Mouse (Mus musculus) limb, embryonic 10.5 days (tissue): ENCODE results near the gene Plcl1. TPM values are rescaled to one million over a fixed set of nuclear protein-coding genes. Genes with fewer than 3 reads are reported as not detected.
A peak's percentile ranks its signal among the peaks of the same experiment; 100 is the strongest.

Experiments
- DNase-seq: peaks from one replicate; pipeline ENCODE4 v3.0.0-alpha.2; 2017; ENCODE audit warnings: low spot score
- H3K27ac ChIP-seq: fragments of 300-500 bp; sonication (generic); 2 replicates; pipeline ENCODE4 v1.5.1; 2016; ENCODE audit warnings: mild to moderate bottlenecking
- H3K27me3 ChIP-seq: fragments of 300-500 bp; sonication (generic); 2 replicates; pipeline ENCODE4 v1.6.1; 2016; ENCODE audit warnings: low read depth, mild to moderate bottlenecking; ENCODE audit not compliant: poor library complexity, severe bottlenecking
- H3K36me3 ChIP-seq: fragments of 300-500 bp; sonication (generic); 2 replicates; pipeline ENCODE4 v1.6.1; 2016; ENCODE audit warnings: mild to moderate bottlenecking, moderate library complexity
- H3K4me1 ChIP-seq: fragments of 300-500 bp; sonication (generic); 2 replicates; pipeline ENCODE4 v1.6.1; 2016
- H3K4me3 ChIP-seq: fragments of 300-500 bp; sonication (generic); 2 replicates; pipeline ENCODE4 v1.5.1; 2016; ENCODE audit warnings: mild to moderate bottlenecking, moderate library complexity
- H3K9me3 ChIP-seq: fragments of 300-500 bp; sonication (generic); replicated peaks from 2 replicates; pipeline ENCODE4 v1.6.1; 2016; ENCODE audit warnings: mild to moderate bottlenecking
- WGBS: fragments of 180-500 bp; shearing (Covaris S2); methylation state at CpG from one replicate; pipeline ENCODE4 v1.1.7; 2016; 5-methylcytosine and 5-hydroxymethylcytosine counted together
- polyA plus RNA-seq: library from polyadenylated mRNA; unstranded; fragments of >200 nt; fragmentation: Nextera tagmentation; extraction: Ambion mirVana; gene quantifications from 2 replicates; pipeline ENCODE4 v1.2.1, GENCODE M21; 2016

Gene Plcl1
- polyA plus RNA-seq, 1 experiment from 2014 or later = 0.54 TPM

- H3K27me3 ChIP-seq = no peaks in the 10 kb centered on the region
- WGBS = 79% methylated on average over 3 of the region's 3 CpGs
- H3K4me1 ChIP-seq = 0 out of 2 replicates have a peak, but pooled peaks cover 2% of the 10 kb centered on the region
- DNase-seq = no peak
- no peak overlapping the region for H3K4me3 ChIP-seq
- no peaks in the 10 kb centered on the region for H3K36me3 ChIP-seq
- H3K27ac ChIP-seq = no peak overlapping the region
- no peaks in the 10 kb centered on the region for H3K9me3 ChIP-seq
These were observed 300.0 kb downstream of the Plcl1 start for GRCm38 (mm10) chr1:55705756-55706155.

- WGBS = 85% methylated on average over 1 of the region's 1 CpGs
- DNase-seq = no peak
- no peaks in the 10 kb centered on the region for H3K36me3 ChIP-seq
- H3K4me3 ChIP-seq = no peak overlapping the region
- no peaks in the 10 kb centered on the region for H3K27me3 ChIP-seq
- H3K9me3 ChIP-seq = no peaks in the 10 kb centered on the region
- H3K27ac ChIP-seq = no peak overlapping the region
- 0 out of 2 replicates have a peak, but pooled peaks cover 2% of the 10 kb centered on the region for H3K4me1 ChIP-seq
These were observed 301.2 kb downstream of the Plcl1 start for GRCm38 (mm10) chr1:55706933-55707332.

GRCm38 (mm10) chr1:55717283-55717803 is 311.6 kb downstream of the Plcl1 start:
- 89% methylated on average over 4 of the region's 4 CpGs for WGBS
- Histone ChIP-seq H3K27me3 (no peaks in the 10 kb centered on the region), H3K4me3 (no peak overlapping the region), H3K9me3 (no peaks in the 10 kb centered on the region), H3K36me3 (no peaks in the 10 kb centered on the region), H3K27ac (no peak overlapping the region), H3K4me1 (no peaks in the 10 kb centered on the region)
- no peak for DNase-seq

GRCm38 (mm10) chr1:55725428-55725827 is 319.7 kb downstream of the Plcl1 start:
- 89% methylated on average over 3 of the region's 3 CpGs for WGBS
- no peak for DNase-seq
- no peak overlapping the region for H3K4me3 ChIP-seq

GRCm38 (mm10) chr1:55729332-55729731 is 323.6 kb downstream of the Plcl1 start:
- no peak overlapping the region for H3K4me3 ChIP-seq
- 89% methylated on average over 3 of the region's 3 CpGs for WGBS

More at GRCm38 (mm10) chr1:55725428-55725827, 319.7 kb downstream of the Plcl1 start:
- H3K9me3 ChIP-seq = no peaks in the 10 kb centered on the region
- H3K27me3 ChIP-seq = no peaks in the 10 kb centered on the region
- H3K4me1 ChIP-seq = no peaks in the 10 kb centered on the region
- no peaks in the 10 kb centered on the region for H3K36me3 ChIP-seq
- H3K27ac ChIP-seq = no peak overlapping the region

GRCm38 (mm10) chr1:55732951-55733350 is 327.2 kb downstream of the Plcl1 start:
- no peaks in the 10 kb centered on the region for H3K9me3 ChIP-seq
- no peaks in the 10 kb centered on the region for H3K4me1 ChIP-seq
- 79% methylated on average over 3 of the region's 3 CpGs for WGBS
- H3K27me3 ChIP-seq = peaks cover 8% of the 10 kb centered on the region; the same call in 1 of the 2 replicates
- no peak for DNase-seq
- no peak overlapping the region for H3K27ac ChIP-seq
- no peaks in the 10 kb centered on the region for H3K36me3 ChIP-seq
- H3K4me3 ChIP-seq = no peak overlapping the region

More at GRCm38 (mm10) chr1:55729332-55729731, 323.6 kb downstream of the Plcl1 start:
- Histone ChIP-seq H3K9me3 (no peaks in the 10 kb centered on the region), H3K27me3 (no peaks in the 10 kb centered on the region), H3K36me3 (no peaks in the 10 kb centered on the region), H3K4me1 (no peaks in the 10 kb centered on the region), H3K27ac (no peak overlapping the region)
- DNase-seq = no peak

- Histone ChIP-seq H3K4me1 (no peaks in the 10 kb centered on the region), H3K4me3 (no peak overlapping the region), H3K9me3 (no peaks in the 10 kb centered on the region), H3K27ac (no peak overlapping the region), H3K27me3 (peaks cover 8% of the 10 kb centered on the region; the same call in 1 of the 2 replicates), H3K36me3 (no peaks in the 10 kb centered on the region)
- peak; percentile 83 for DNase-seq
- WGBS = 87% methylated on average over 14 of the region's 14 CpGs
These were observed 330.5 kb downstream of the Plcl1 start for GRCm38 (mm10) chr1:55736054-55736740.

GRCm38 (mm10) chr1:55736762-55737288 is 331.1 kb downstream of the Plcl1 start:
- Histone ChIP-seq H3K4me3 (no peak overlapping the region), H3K36me3 (no peaks in the 10 kb centered on the region), H3K4me1 (no peaks in the 10 kb centered on the region), H3K27ac (no peak overlapping the region), H3K27me3 (peaks cover 8% of the 10 kb centered on the region; the same call in 1 of the 2 replicates), H3K9me3 (no peaks in the 10 kb centered on the region)
- no peak for DNase-seq
- 72% methylated on average over 5 of the region's 5 CpGs for WGBS

GRCm38 (mm10) chr1:55738746-55739365 is 333.1 kb downstream of the Plcl1 start:
- 81% methylated on average over 12 of the region's 12 CpGs for WGBS

GRCm38 (mm10) chr1:55741885-55742284 is 336.2 kb downstream of the Plcl1 start:
- H3K36me3 ChIP-seq = no peaks in the 10 kb centered on the region
- no peak overlapping the region for H3K27ac ChIP-seq
- DNase-seq = no peak
- H3K4me1 ChIP-seq = no peaks in the 10 kb centered on the region
- peaks cover 8% of the 10 kb centered on the region; the same call in 1 of the 2 replicates for H3K27me3 ChIP-seq
- no peaks in the 10 kb centered on the region for H3K9me3 ChIP-seq
- WGBS = 87% methylated on average over 3 of the region's 3 CpGs
- H3K4me3 ChIP-seq = no peak overlapping the region

More at GRCm38 (mm10) chr1:55738746-55739365, 333.1 kb downstream of the Plcl1 start:
- H3K36me3 ChIP-seq = no peaks in the 10 kb centered on the region
- no peaks in the 10 kb centered on the region for H3K4me1 ChIP-seq
- DNase-seq = no peak
- H3K27ac ChIP-seq = no peak overlapping the region
- no peak overlapping the region for H3K4me3 ChIP-seq
- H3K27me3 ChIP-seq = peaks cover 8% of the 10 kb centered on the region; the same call in 1 of the 2 replicates
- no peaks in the 10 kb centered on the region for H3K9me3 ChIP-seq

GRCm38 (mm10) chr1:55748516-55748915 is 342.8 kb downstream of the Plcl1 start:
- no peaks in the 10 kb centered on the region for H3K9me3 ChIP-seq
- 72% methylated on average over 5 of the region's 5 CpGs for WGBS
- H3K4me1 ChIP-seq = no peaks in the 10 kb centered on the region
- H3K27me3 ChIP-seq = no peaks in the 10 kb centered on the region
- no peak overlapping the region for H3K4me3 ChIP-seq
- no peak for DNase-seq
- H3K36me3 ChIP-seq = no peaks in the 10 kb centered on the region
- H3K27ac ChIP-seq = no peak overlapping the region

- H3K9me3 ChIP-seq = no peaks in the 10 kb centered on the region
- no peaks in the 10 kb centered on the region for H3K36me3 ChIP-seq
- 82% methylated on average over 7 of the region's 7 CpGs for WGBS
- no peak overlapping the region for H3K27ac ChIP-seq
- no peak overlapping the region for H3K4me3 ChIP-seq
- DNase-seq = no peak
- no peaks in the 10 kb centered on the region for H3K27me3 ChIP-seq
- H3K4me1 ChIP-seq = no peaks in the 10 kb centered on the region
These were observed 344.0 kb downstream of the Plcl1 start for GRCm38 (mm10) chr1:55749770-55750169.

- no peaks in the 10 kb centered on the region for H3K36me3 ChIP-seq
- no peak overlapping the region for H3K4me3 ChIP-seq
- H3K4me1 ChIP-seq = no peaks in the 10 kb centered on the region
- no peaks in the 10 kb centered on the region for H3K9me3 ChIP-seq
- DNase-seq = no peak
- H3K27me3 ChIP-seq = no peaks in the 10 kb centered on the region
- no peak overlapping the region for H3K27ac ChIP-seq
- 59% methylated on average over 10 of the region's 10 CpGs for WGBS
These were observed 350.0 kb downstream of the Plcl1 start for GRCm38 (mm10) chr1:55755742-55756141.
